Mouse (Mus musculus) hindbrain, embryonic 12.5 days (tissue): Measurements from ENCODE around the gene Idua. TPM values are rescaled to one million over a fixed set of nuclear protein-coding genes. Genes with fewer than 3 reads are reported as not detected.

Experiments used
- ATAC-seq: fragments of 200-750 bp; cut with Nextera tagmentation; 2 replicates; pipeline ENCODE4 v1.8.0; 2017; ENCODE audit warnings: moderate TSS enrichment; ENCODE audit not compliant: low FRiP score
- H3K27ac ChIP-seq: fragments of 300-500 bp; sonication (generic); 2 replicates; pipeline ENCODE4 v1.5.1; 2016; ENCODE audit warnings: mild to moderate bottlenecking
- H3K27me3 ChIP-seq: fragments of 300-500 bp; sonication (generic); 2 replicates; pipeline ENCODE4 v1.6.1; 2016; ENCODE audit warnings: mild to moderate bottlenecking
- H3K36me3 ChIP-seq: fragments of 300-500 bp; sonication (generic); 2 replicates; pipeline ENCODE4 v1.6.1; 2016; ENCODE audit warnings: mild to moderate bottlenecking
- H3K4me1 ChIP-seq: fragments of 300-500 bp; sonication (generic); 2 replicates; pipeline ENCODE4 v1.6.1; 2016
- H3K4me2 ChIP-seq: fragments of 300-500 bp; sonication (generic); replicated peaks from 2 replicates; pipeline ENCODE4 v1.6.1; 2016; ENCODE audit warnings: mild to moderate bottlenecking
- H3K4me3 ChIP-seq: fragments of 300-500 bp; sonication (generic); 2 replicates; pipeline ENCODE4 v1.5.1; 2016; ENCODE audit warnings: mild to moderate bottlenecking
- H3K9ac ChIP-seq: fragments of 300-500 bp; sonication (generic); 2 replicates; pipeline ENCODE4 v1.6.1; 2016; ENCODE audit warnings: mild to moderate bottlenecking, moderate library complexity
- H3K9me3 ChIP-seq: fragments of 300-500 bp; sonication (generic); replicated peaks from 2 replicates; pipeline ENCODE4 v1.6.1; 2016; ENCODE audit warnings: mild to moderate bottlenecking
- WGBS: fragments of 180-500 bp; shearing (Covaris S2); methylation state at CpG from one replicate; pipeline ENCODE4 v1.1.7; 2016; 5-methylcytosine and 5-hydroxymethylcytosine counted together
- polyA plus RNA-seq: library from polyadenylated mRNA; unstranded; fragments of >200 nt; fragmentation: Nextera tagmentation; extraction: Ambion mirVana; gene quantifications from 2 replicates; pipeline ENCODE4 v1.2.1, GENCODE M21; 2016

Idua gene
- polyA plus RNA-seq, 1 experiment from 2014 or later: 12.9 TPM

GRCm38 (mm10) chr5:108696542-108696941, 36.4 kb downstream of the Idua start:
- Histone ChIP-seq H3K4me3 (no peak overlapping the region), H3K27ac (peak overlapping the region; percentile 35; the same call in 1 of the 2 replicates), H3K27me3 (peaks cover 21% of the 10 kb centered on the region), H3K36me3 (no peaks in the 10 kb centered on the region), H3K4me1 (peaks cover 68% of the 10 kb centered on the region), H3K4me2 (no peak overlapping the region), H3K9ac (no peak overlapping the region), H3K9me3 (no peaks in the 10 kb centered on the region)
- ATAC-seq: no peak
- 83% methylated on average over 3 of the region's 3 CpGs for WGBS

- peak; percentile 12; the same call in 1 of the 2 replicates for ATAC-seq
- 10% methylated on average over 4 of the region's 4 CpGs for WGBS
- H3K9ac ChIP-seq: no peak overlapping the region
- 0 out of 2 replicates have a peak overlapping the region, but pooled peaks have one; percentile 11 for H3K4me2 ChIP-seq
- H3K27me3 ChIP-seq: peaks cover 13% of the 10 kb centered on the region
- no peak overlapping the region for H3K4me3 ChIP-seq
- no peaks in the 10 kb centered on the region for H3K9me3 ChIP-seq
- no peaks in the 10 kb centered on the region for H3K36me3 ChIP-seq
- peak overlapping the region; percentile 62 for H3K27ac ChIP-seq
- H3K4me1 ChIP-seq: peaks cover 68% of the 10 kb centered on the region
Observed at GRCm38 (mm10) chr5:108697341-108697753, 37.2 kb downstream of the Idua start.

- ATAC-seq: no peak
- no peak overlapping the region for H3K4me3 ChIP-seq
Observed at GRCm38 (mm10) chr5:108700346-108700745, 40.2 kb downstream of the Idua start.

GRCm38 (mm10) chr5:108701341-108702021, 41.4 kb downstream of the Idua start:
- no peak overlapping the region for H3K9ac ChIP-seq
- H3K9me3 ChIP-seq: no peaks in the 10 kb centered on the region
- no peaks in the 10 kb centered on the region for H3K27me3 ChIP-seq
- H3K4me1 ChIP-seq: peaks cover 38% of the 10 kb centered on the region
- no peak overlapping the region for H3K4me3 ChIP-seq
- H3K36me3 ChIP-seq: peaks cover 19% of the 10 kb centered on the region
- H3K4me2 ChIP-seq: no peak overlapping the region
- ATAC-seq: no peak
- 0 out of 2 replicates have a peak overlapping the region, but pooled peaks have one; percentile 45 for H3K27ac ChIP-seq
- WGBS: 65% methylated on average over 10 of the region's 10 CpGs

More at GRCm38 (mm10) chr5:108700346-108700745, 40.2 kb downstream of the Idua start:
- Histone ChIP-seq H3K9ac (no peak overlapping the region), H3K27ac (peak overlapping the region; percentile 45; the same call in 1 of the 2 replicates), H3K36me3 (peaks cover 8% of the 10 kb centered on the region), H3K4me1 (peaks cover 48% of the 10 kb centered on the region), H3K27me3 (no peaks in the 10 kb centered on the region), H3K9me3 (no peaks in the 10 kb centered on the region), H3K4me2 (no peak overlapping the region)
- WGBS: 62% methylated on average over 3 of the region's 3 CpGs

- Histone ChIP-seq H3K4me2 (no peak overlapping the region), H3K27ac (no peak overlapping the region), H3K36me3 (peaks cover 29% of the 10 kb centered on the region), H3K9me3 (no peaks in the 10 kb centered on the region), H3K4me1 (peaks cover 21% of the 10 kb centered on the region), H3K4me3 (no peak overlapping the region), H3K27me3 (no peaks in the 10 kb centered on the region), H3K9ac (no peak overlapping the region)
- ATAC-seq: 0 out of 2 replicates have a peak, but pooled peaks have one; percentile 2
- WGBS: 84% methylated on average over 12 of the region's 12 CpGs
Observed at GRCm38 (mm10) chr5:108703754-108704626, 43.9 kb downstream of the Idua start.

GRCm38 (mm10) chr5:108707758-108708157, 47.6 kb downstream of the Idua start:
- H3K27me3 ChIP-seq: no peaks in the 10 kb centered on the region
- no peak for ATAC-seq
- peaks cover 29% of the 10 kb centered on the region for H3K36me3 ChIP-seq
- 83% methylated on average over 2 of the region's 2 CpGs for WGBS
- H3K4me2 ChIP-seq: no peak overlapping the region
- no peak overlapping the region for H3K9ac ChIP-seq
- no peak overlapping the region for H3K4me3 ChIP-seq
- H3K27ac ChIP-seq: no peak overlapping the region
- no peaks in the 10 kb centered on the region for H3K4me1 ChIP-seq
- H3K9me3 ChIP-seq: no peaks in the 10 kb centered on the region

GRCm38 (mm10) chr5:108708419-108708818, 48.3 kb downstream of the Idua start:
- no peaks in the 10 kb centered on the region for H3K9me3 ChIP-seq
- ATAC-seq: no peak
- H3K4me1 ChIP-seq: no peaks in the 10 kb centered on the region
- H3K36me3 ChIP-seq: peaks cover 29% of the 10 kb centered on the region
- no peak overlapping the region for H3K4me3 ChIP-seq
- no peak overlapping the region for H3K9ac ChIP-seq
- no peaks in the 10 kb centered on the region for H3K27me3 ChIP-seq
- no peak overlapping the region for H3K27ac ChIP-seq
- no peak overlapping the region for H3K4me2 ChIP-seq
- WGBS: 100% methylated on average over 1 of the region's 1 CpGs

- no peak for ATAC-seq
- Histone ChIP-seq H3K4me3 (no peak overlapping the region), H3K4me1 (no peaks in the 10 kb centered on the region), H3K9ac (no peak overlapping the region), H3K4me2 (no peak overlapping the region), H3K27ac (no peak overlapping the region), H3K27me3 (no peaks in the 10 kb centered on the region), H3K9me3 (no peaks in the 10 kb centered on the region), H3K36me3 (peaks cover 29% of the 10 kb centered on the region)
- 68% methylated on average over 6 of the region's 6 CpGs for WGBS
Observed at GRCm38 (mm10) chr5:108708981-108709731, 49.0 kb downstream of the Idua start.

- Histone ChIP-seq H3K27me3 (no peaks in the 10 kb centered on the region), H3K9ac (no peak overlapping the region), H3K36me3 (peaks cover 5% of the 10 kb centered on the region; the same call in 1 of the 2 replicates), H3K4me1 (no peaks in the 10 kb centered on the region), H3K4me3 (no peak overlapping the region), H3K4me2 (no peak overlapping the region), H3K27ac (no peak overlapping the region), H3K9me3 (no peaks in the 10 kb centered on the region)
- WGBS: 83% methylated on average over 6 of the region's 6 CpGs
- no peak for ATAC-seq
Observed at GRCm38 (mm10) chr5:108711968-108712367, 51.8 kb downstream of the Idua start.

- no peaks in the 10 kb centered on the region for H3K9me3 ChIP-seq
- no peak overlapping the region for H3K4me3 ChIP-seq
- peaks cover 6% of the 10 kb centered on the region for H3K4me1 ChIP-seq
- H3K36me3 ChIP-seq: 0 out of 2 replicates have a peak, but pooled peaks cover 2% of the 10 kb centered on the region
- H3K9ac ChIP-seq: no peak overlapping the region
- H3K27me3 ChIP-seq: no peaks in the 10 kb centered on the region
- no peak overlapping the region for H3K4me2 ChIP-seq
- WGBS: 88% methylated on average over 2 of the region's 2 CpGs
- no peak overlapping the region for H3K27ac ChIP-seq
- no peak for ATAC-seq
Observed at GRCm38 (mm10) chr5:108713096-108713495, 53.0 kb downstream of the Idua start.

- H3K4me1 ChIP-seq: peaks cover 9% of the 10 kb centered on the region
- H3K4me3 ChIP-seq: no peak overlapping the region
- H3K27ac ChIP-seq: no peak overlapping the region
- no peak overlapping the region for H3K9ac ChIP-seq
- ATAC-seq: no peak
- H3K36me3 ChIP-seq: no peaks in the 10 kb centered on the region
- H3K27me3 ChIP-seq: no peaks in the 10 kb centered on the region
- H3K9me3 ChIP-seq: no peaks in the 10 kb centered on the region
- H3K4me2 ChIP-seq: no peak overlapping the region
Observed at GRCm38 (mm10) chr5:108713691-108714090, 53.6 kb downstream of the Idua start.

- Histone ChIP-seq H3K27ac (no peak overlapping the region), H3K9ac (no peak overlapping the region), H3K4me1 (peaks cover 9% of the 10 kb centered on the region), H3K9me3 (no peaks in the 10 kb centered on the region), H3K4me2 (no peak overlapping the region), H3K36me3 (no peaks in the 10 kb centered on the region), H3K27me3 (no peaks in the 10 kb centered on the region), H3K4me3 (no peak overlapping the region)
- no peak for ATAC-seq
- 67% methylated on average over 6 of the region's 6 CpGs for WGBS
Observed at GRCm38 (mm10) chr5:108714149-108714548, 54.0 kb downstream of the Idua start.
